8 mouse cellular contexts compared by ENCODE assay signal in genomic region chr2:92024274-92024672, GRCm38 (mm10). TPM values are rescaled to one million over a fixed set of nuclear protein-coding genes. Genes with fewer than 3 reads are reported as not detected.
A peak's percentile ranks its signal among the peaks of the same experiment; 100 is the strongest.
DNase-seq lines count a peak whose midpoint lies in the region; ATAC-seq and TF ChIP-seq lines count a peak whose summit lies in the region.

Gene Creb3l1 (minus strand): TSS chr2:92024502.

- H3K4me2 ChIP-seq in embryonic facial prominence, embryonic 13.5 days: peak within 1 kb of the TSS; percentile 92
- peak within 1 kb of the TSS; percentile 97 for H3K4me2 ChIP-seq in heart, embryonic 13.5 days
- peak within 1 kb of the TSS; percentile 97 for H3K4me2 ChIP-seq in kidney, embryonic 15.5 days
- peak within 1 kb of the TSS; percentile 93 for H3K4me2 ChIP-seq in liver, postnatal 0 days (ENCODE audit: low read depth, low read length)
- peak within 1 kb of the TSS; percentile 79 for H3K4me2 ChIP-seq in neural tube, embryonic 15.5 days

- peaks cover 24% of the 10 kb centered on the region for H3K79me3 ChIP-seq in C2C12 (ENCODE audit: low read depth)

- under 1% methylated on average over 23 of the region's 27 CpGs for WGBS in embryonic facial prominence, embryonic 13.5 days
- under 1% methylated on average over 21 of the region's 27 CpGs for WGBS in heart, embryonic 13.5 days
- WGBS in kidney, embryonic 15.5 days: under 1% methylated on average over 25 of the region's 27 CpGs
- 1% methylated on average over 26 of the region's 27 CpGs for WGBS in liver, postnatal 0 days (ENCODE audit: insufficient replicate concordance)
- WGBS in neural tube, embryonic 15.5 days: 0% methylated on average over 25 of the region's 27 CpGs

- DNase-seq in liver, postnatal 0 days: peak; percentile 64
- no peak for DNase-seq in thymus, postnatal 0 days (ENCODE audit: low spot score)

- no peaks in the 10 kb centered on the region for H3K9me3 ChIP-seq in embryonic facial prominence, embryonic 13.5 days
- no peaks in the 10 kb centered on the region for H3K9me3 ChIP-seq in heart, embryonic 13.5 days
- H3K9me3 ChIP-seq in kidney, embryonic 15.5 days (replicated peaks): no peaks in the 10 kb centered on the region
- H3K9me3 ChIP-seq in liver, postnatal 0 days (ENCODE audit: low read length): no peaks in the 10 kb centered on the region
- H3K9me3 ChIP-seq in neural tube, embryonic 15.5 days (replicated peaks): no peaks in the 10 kb centered on the region

- H3K4me3 ChIP-seq in C2C12 (ENCODE audit: insufficient read depth, poor library complexity, severe bottlenecking): peak within 1 kb of the TSS; percentile 53
- peak within 1 kb of the TSS; percentile 66 for H3K4me3 ChIP-seq in embryonic facial prominence, embryonic 13.5 days
- peak within 1 kb of the TSS; percentile 83 for H3K4me3 ChIP-seq in heart, embryonic 13.5 days
- peak within 1 kb of the TSS; percentile 78 for H3K4me3 ChIP-seq in kidney, embryonic 15.5 days (replicated peaks)
- peak within 1 kb of the TSS; percentile 61 for H3K4me3 ChIP-seq in liver, postnatal 0 days (ENCODE audit: low read depth, low read length)
- H3K4me3 ChIP-seq in neural tube, embryonic 15.5 days (replicated peaks): peak within 1 kb of the TSS; percentile 53

- peak; percentile 63 for ATAC-seq in activated CD4-positive, CD25-positive, alpha-beta regulatory T cell, adult 4 months
- 0 out of 2 replicates have a peak, but pooled peaks have one; percentile 10 for ATAC-seq in embryonic facial prominence, embryonic 13.5 days (ENCODE audit: insufficient number of reproducible peaks, insufficient read depth, low FRiP score, low TSS enrichment, low read depth)
- ATAC-seq in heart, embryonic 13.5 days (ENCODE audit: extremely low read depth, insufficient number of reproducible peaks, low FRiP score, low TSS enrichment): no peak
- peak; percentile 42; the same call in 1 of the 2 replicates for ATAC-seq in kidney, embryonic 15.5 days (replicated peaks; ENCODE audit: low FRiP score)
- peak; percentile 40; the same call in 1 of the 2 replicates for ATAC-seq in liver, postnatal 0 days
- ATAC-seq in neural tube, embryonic 15.5 days (ENCODE audit: low FRiP score): peak; percentile 67

- H3K79me2 ChIP-seq in C2C12 (ENCODE audit: control insufficient read depth, insufficient read depth): peaks cover 49% of the 10 kb centered on the region

- H3K9ac ChIP-seq in embryonic facial prominence, embryonic 13.5 days: peak within 1 kb of the TSS; percentile 79
- peak within 1 kb of the TSS; percentile 86 for H3K9ac ChIP-seq in heart, embryonic 13.5 days
- peak within 1 kb of the TSS; percentile 72 for H3K9ac ChIP-seq in kidney, embryonic 15.5 days
- H3K9ac ChIP-seq in liver, postnatal 0 days (replicated peaks): peak within 1 kb of the TSS; percentile 44
- H3K9ac ChIP-seq in neural tube, embryonic 15.5 days (replicated peaks): peak within 1 kb of the TSS; percentile 52

- TF ChIP-seq EP300 in liver, postnatal 0 days (IDR thresholded peaks at IDR 0.05; ENCODE audit: low read depth): no peak

- H3K27me3 ChIP-seq in C2C12 (ENCODE audit: control insufficient read depth, insufficient read depth, insufficient read length): no peaks in the 10 kb centered on the region
- H3K27me3 ChIP-seq in embryonic facial prominence, embryonic 13.5 days: peaks cover 21% of the 10 kb centered on the region
- peaks cover 17% of the 10 kb centered on the region for H3K27me3 ChIP-seq in heart, embryonic 13.5 days (replicated peaks)
- peaks cover 20% of the 10 kb centered on the region for H3K27me3 ChIP-seq in kidney, embryonic 15.5 days
- peaks cover 26% of the 10 kb centered on the region for H3K27me3 ChIP-seq in liver, postnatal 0 days (ENCODE audit: insufficient read depth, low read length)
- peaks cover 19% of the 10 kb centered on the region for H3K27me3 ChIP-seq in neural tube, embryonic 15.5 days (replicated peaks)

- H3K36me3 ChIP-seq in C2C12 (ENCODE audit: control insufficient read depth, insufficient read depth): peaks cover 14% of the 10 kb centered on the region
- H3K36me3 ChIP-seq in embryonic facial prominence, embryonic 13.5 days: no peaks in the 10 kb centered on the region
- H3K36me3 ChIP-seq in heart, embryonic 13.5 days: no peaks in the 10 kb centered on the region
- no peaks in the 10 kb centered on the region for H3K36me3 ChIP-seq in kidney, embryonic 15.5 days
- no peaks in the 10 kb centered on the region for H3K36me3 ChIP-seq in liver, postnatal 0 days (replicated peaks; ENCODE audit: insufficient read depth, low read length)
- H3K36me3 ChIP-seq in neural tube, embryonic 15.5 days: no peaks in the 10 kb centered on the region

- peak within 1 kb of the TSS; percentile 67 for H3K27ac ChIP-seq in embryonic facial prominence, embryonic 13.5 days
- peak within 1 kb of the TSS; percentile 65 for H3K27ac ChIP-seq in heart, embryonic 13.5 days (replicated peaks)
- H3K27ac ChIP-seq in kidney, embryonic 15.5 days: peak within 1 kb of the TSS; percentile 81
- no peak within 1 kb of the TSS for H3K27ac ChIP-seq in liver, postnatal 0 days (ENCODE audit: low read depth)
- no peak within 1 kb of the TSS for H3K27ac ChIP-seq in neural tube, embryonic 15.5 days (replicated peaks)

- peak within 1 kb of the TSS; percentile 82 for H3ac ChIP-seq in C2C12 (ENCODE audit: control insufficient read depth, insufficient read length, low read depth)

- TF ChIP-seq CTCF in C2C12 (IDR thresholded peaks at IDR 0.05; ENCODE audit: control insufficient read depth, insufficient read depth, insufficient read length): no peak
- TF ChIP-seq CTCF in liver, postnatal 0 days (IDR thresholded peaks at IDR 0.05; ENCODE audit: low read depth): no peak

- peaks cover 30% of the 10 kb centered on the region for H3K4me1 ChIP-seq in embryonic facial prominence, embryonic 13.5 days
- H3K4me1 ChIP-seq in heart, embryonic 13.5 days: peaks cover 60% of the 10 kb centered on the region
- peaks cover 41% of the 10 kb centered on the region for H3K4me1 ChIP-seq in kidney, embryonic 15.5 days
- H3K4me1 ChIP-seq in liver, postnatal 0 days (ENCODE audit: insufficient read depth): peaks cover 7% of the 10 kb centered on the region
- H3K4me1 ChIP-seq in neural tube, embryonic 15.5 days: peaks cover 15% of the 10 kb centered on the region; the same call in 1 of the 2 replicates

TF ChIP-seq in C2C12, 6 proteins besides CTCF, POLR2A, EP300 and RAD21:
- no peak for TF ChIP-seq MYOD1 (IDR thresholded peaks at IDR 0.05; ENCODE audit: control insufficient read depth, insufficient read length, low read depth)
- no peak for TF ChIP-seq USF1 (IDR thresholded peaks at IDR 0.05; ENCODE audit: low read depth)
- no peak for TF ChIP-seq MYOG (IDR thresholded peaks at IDR 0.05; ENCODE audit: control insufficient read depth, extremely low read depth, insufficient read length)
- TF ChIP-seq MAX (IDR thresholded peaks at IDR 0.05): no peak
- TF ChIP-seq CEBPB (IDR thresholded peaks at IDR 0.05; ENCODE audit: low read depth): no peak
- TF ChIP-seq FOSL1 (IDR thresholded peaks at IDR 0.05; ENCODE audit: insufficient read depth, low read length, poor library complexity, severe bottlenecking): no peak

RNA-seq across cellular contexts. Expression of gene Creb3l1, which starts in this region (rescaled TPM):
- polyA plus RNA-seq in C2C12 (2012; fragmentation: generic; extraction: Trizol): 87.1 TPM
- 1 to 10 TPM in 1 of 2 experiments, under 1 TPM in 1; 0.59 to 1.1 TPM for polyA plus RNA-seq in activated CD4-positive, CD25-positive, alpha-beta regulatory T cell, adult 4 months (2017; shearing (Covaris generic))
- 11.6 and 13.4 TPM in 2 replicates for polyA plus RNA-seq in embryonic facial prominence, embryonic 13.5 days (2015; fragmentation: Nextera tagmentation; extraction: Ambion mirVana)
- 6.9 and 9.0 TPM in 2 replicates for polyA plus RNA-seq in heart, embryonic 13.5 days (2015; fragmentation: Nextera tagmentation; extraction: Ambion mirVana)
- polyA plus RNA-seq in kidney, embryonic 15.5 days (2015; fragmentation: Nextera tagmentation; extraction: Ambion mirVana): 14.0 and 14.9 TPM in 2 replicates
- polyA plus RNA-seq in liver, postnatal 0 days (2015; fragmentation: Nextera tagmentation; extraction: Ambion mirVana): 0.63 TPM in 2 replicates
- polyA plus RNA-seq in neural tube, embryonic 15.5 days (2015; fragmentation: Nextera tagmentation; extraction: Ambion mirVana): 3.4 and 5.2 TPM in 2 replicates
- polyA plus RNA-seq in thymus, postnatal 0 days (2015; fragmentation: Nextera tagmentation; extraction: Ambion mirVana): 1.5 TPM in 2 replicates

Comparison
In these comparisons a context has a peak if more than half of its experiments do, and no peak if none do; other contexts are left out.
1. Peak in DNase-seq, ATAC-seq, H3K4me3 ChIP-seq, H3K9ac ChIP-seq and H3K4me2 ChIP-seq in liver, postnatal 0 days; RNA of the gene not detected or under 1 TPM.
2. H3K27ac ChIP-seq: peak in embryonic facial prominence, embryonic 13.5 days (single experiment), heart, embryonic 13.5 days (single experiment) and kidney, embryonic 15.5 days (single experiment); none in liver, postnatal 0 days (single experiment) and neural tube, embryonic 15.5 days (single experiment).
3. Peak in every context shown above with its lines, with median percentiles within 50 percentile points of each other: H3K4me3 ChIP-seq, H3K4me2 ChIP-seq and H3K9ac ChIP-seq.